Mouse (Mus musculus): Measurements from ENCODE around the gene 1700025G04Rik.

1700025G04Rik gene

GRCm38 (mm10) chr1:152033731-152034130 is 56.2 kb downstream of the 1700025G04Rik start:
- no peak for DNase-seq (ENCODE audit: low read depth, low spot score)

- no peak for DNase-seq (ENCODE audit: low read depth, low spot score)
Measured at GRCm38 (mm10) chr1:152032144-152032543, 57.8 kb downstream of the 1700025G04Rik start.

GRCm38 (mm10) chr1:152030546-152030945 is 59.4 kb downstream of the 1700025G04Rik start:
- DNase-seq (ENCODE audit: low read depth, low spot score), result no peak

- DNase-seq (ENCODE audit: low read depth, low spot score), result no peak
Measured at GRCm38 (mm10) chr1:152028718-152029117, 61.2 kb downstream of the 1700025G04Rik start.

GRCm38 (mm10) chr1:152026762-152027161 is 63.2 kb downstream of the 1700025G04Rik start:
- no peak for DNase-seq (ENCODE audit: low read depth, low spot score)

- DNase-seq (ENCODE audit: low read depth, low spot score), result no peak
Measured at GRCm38 (mm10) chr1:152025308-152025707, 64.6 kb downstream of the 1700025G04Rik start.

GRCm38 (mm10) chr1:152024019-152024787 is 65.7 kb downstream of the 1700025G04Rik start:
- no peak for DNase-seq (ENCODE audit: low read depth, low spot score)

GRCm38 (mm10) chr1:152020812-152021211 is 69.1 kb downstream of the 1700025G04Rik start:
- DNase-seq (ENCODE audit: low read depth, low spot score), result no peak

GRCm38 (mm10) chr1:152020070-152020469 is 69.9 kb downstream of the 1700025G04Rik start:
- DNase-seq (ENCODE audit: low read depth, low spot score), result no peak

GRCm38 (mm10) chr1:152019196-152019595 is 70.7 kb downstream of the 1700025G04Rik start:
- no peak for DNase-seq (ENCODE audit: low read depth, low spot score)

GRCm38 (mm10) chr1:152018322-152018721 is 71.6 kb downstream of the 1700025G04Rik start:
- no peak for DNase-seq (ENCODE audit: low read depth, low spot score)

- DNase-seq (ENCODE audit: low read depth, low spot score), result no peak
Measured at GRCm38 (mm10) chr1:152016663-152017062, 73.3 kb downstream of the 1700025G04Rik start.

GRCm38 (mm10) chr1:152015555-152016125 is 74.3 kb downstream of the 1700025G04Rik start:
- DNase-seq (ENCODE audit: low read depth, low spot score), result no peak

- DNase-seq (ENCODE audit: low read depth, low spot score), result no peak
Measured at GRCm38 (mm10) chr1:152011741-152012140, 78.2 kb downstream of the 1700025G04Rik start.

GRCm38 (mm10) chr1:152010251-152010980 is 79.5 kb downstream of the 1700025G04Rik start:
- no peak for DNase-seq (ENCODE audit: low read depth, low spot score)

GRCm38 (mm10) chr1:152008473-152008991 is 81.4 kb downstream of the 1700025G04Rik start:
- DNase-seq (ENCODE audit: low read depth, low spot score), result no peak

- DNase-seq (ENCODE audit: low read depth, low spot score), result no peak
Measured at GRCm38 (mm10) chr1:152006529-152006928, 83.4 kb downstream of the 1700025G04Rik start.

GRCm38 (mm10) chr1:152004509-152004908 is 85.4 kb downstream of the 1700025G04Rik start:
- DNase-seq (ENCODE audit: low read depth, low spot score), result no peak

GRCm38 (mm10) chr1:152000461-152000860 is 89.5 kb downstream of the 1700025G04Rik start:
- DNase-seq (ENCODE audit: low read depth, low spot score), result no peak

- DNase-seq (ENCODE audit: low read depth, low spot score), result no peak
Measured at GRCm38 (mm10) chr1:151999424-151999842, 90.5 kb downstream of the 1700025G04Rik start.

GRCm38 (mm10) chr1:151998721-151999206 is 91.2 kb downstream of the 1700025G04Rik start:
- no peak for DNase-seq (ENCODE audit: low read depth, low spot score)

GRCm38 (mm10) chr1:151997591-151997990 is 92.3 kb downstream of the 1700025G04Rik start:
- DNase-seq (ENCODE audit: low read depth, low spot score), result no peak
